Mouse (Mus musculus) cerebellum, postnatal 4 days (tissue): ENCODE data around the gene 4933415A04Rik.
A peak's percentile ranks its signal among the peaks of the same experiment; 100 is the strongest.

Experiments
- DNase-seq, 2 experiments: peaks; one replicate each; pipeline ENCODE4 v3.0.0; 2022; ENCODE audit warnings: low spot score in 2 of 2, mixed read lengths in 1 of 2

Gene 4933415A04Rik

DNA sequence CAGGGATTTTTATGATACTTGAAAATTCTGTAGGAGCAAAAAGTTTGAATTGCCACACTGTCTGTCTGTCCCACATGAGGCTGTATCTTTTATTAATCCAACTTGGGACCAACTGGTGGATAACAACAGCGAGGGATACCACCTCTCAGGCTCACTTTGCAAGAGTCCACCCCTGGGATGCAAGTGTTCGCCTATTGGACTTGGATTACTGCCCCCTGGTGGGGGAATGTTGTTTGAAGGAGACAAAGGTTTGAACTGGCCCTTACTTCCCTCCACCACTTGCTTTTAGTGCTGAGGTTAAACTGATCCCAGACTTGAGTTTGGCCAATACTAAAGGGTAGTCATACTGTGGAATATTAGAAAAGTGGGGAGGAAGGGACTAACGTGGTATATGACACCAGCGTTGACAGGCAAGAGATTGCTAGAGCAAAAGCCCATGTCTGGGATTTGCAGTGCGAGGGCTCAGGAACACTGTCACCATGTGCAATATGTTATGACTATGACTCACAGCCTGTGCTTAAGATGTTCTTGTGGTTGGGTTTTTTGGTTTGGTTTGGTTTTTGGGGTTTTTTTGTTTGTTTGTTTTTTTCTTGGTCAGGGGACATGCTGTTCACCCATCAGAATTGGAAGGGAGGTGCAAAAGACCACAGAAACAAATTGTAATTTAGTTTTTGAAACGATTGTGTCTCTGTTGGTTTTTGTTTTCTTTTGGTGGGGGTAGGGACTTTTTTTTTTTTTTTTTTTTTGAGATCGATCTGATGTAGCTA is at the start of gene 4933415A04Rik:
4933415A04Rik (plus strand) TSS at position 717 of the 767 bp plus-strand sequence.
- peak; percentile 65 to 80 for DNase-seq

DNA sequence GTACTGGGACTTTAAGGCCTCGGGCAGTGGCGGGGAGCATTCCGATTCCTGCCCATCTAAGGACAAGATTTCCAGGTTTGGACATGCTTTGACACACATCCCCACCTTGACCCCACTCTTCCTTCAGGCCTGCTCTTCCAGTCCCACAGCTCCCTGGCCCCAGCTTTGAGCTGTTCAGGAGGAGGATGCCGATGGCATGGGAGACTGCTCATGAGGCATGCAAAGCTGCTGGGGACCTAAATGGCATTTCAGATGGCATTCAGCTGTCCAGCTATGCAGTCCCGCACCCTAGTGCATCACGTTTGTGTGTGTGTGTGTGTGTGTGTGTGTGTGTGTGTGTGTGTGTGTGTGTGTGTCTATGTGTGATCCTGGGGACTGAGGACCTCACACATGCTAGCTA is 49.8 kb upstream of the 4933415A04Rik start:
- no peak for DNase-seq

DNA sequence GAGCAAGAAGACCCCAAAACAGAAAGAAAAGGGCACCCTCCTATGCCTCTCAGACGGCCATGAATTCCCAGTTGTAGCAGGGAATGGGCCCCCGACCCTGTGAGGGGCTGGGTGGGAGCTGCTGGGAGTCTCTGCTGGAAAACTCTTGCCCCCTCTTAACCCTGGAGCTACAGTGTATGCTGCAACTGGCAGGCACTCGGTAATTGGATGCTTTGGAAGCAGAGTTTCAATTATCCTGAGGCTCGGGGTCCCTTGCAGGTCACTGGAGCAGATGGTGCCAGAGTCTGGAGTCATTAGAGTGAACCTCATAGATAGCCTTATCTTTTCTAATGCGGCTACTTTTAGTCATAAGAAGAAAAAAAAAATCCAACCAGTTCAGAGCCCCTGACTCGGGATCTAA is 47.0 kb upstream of the 4933415A04Rik start:
- DNase-seq: no peak

DNA sequence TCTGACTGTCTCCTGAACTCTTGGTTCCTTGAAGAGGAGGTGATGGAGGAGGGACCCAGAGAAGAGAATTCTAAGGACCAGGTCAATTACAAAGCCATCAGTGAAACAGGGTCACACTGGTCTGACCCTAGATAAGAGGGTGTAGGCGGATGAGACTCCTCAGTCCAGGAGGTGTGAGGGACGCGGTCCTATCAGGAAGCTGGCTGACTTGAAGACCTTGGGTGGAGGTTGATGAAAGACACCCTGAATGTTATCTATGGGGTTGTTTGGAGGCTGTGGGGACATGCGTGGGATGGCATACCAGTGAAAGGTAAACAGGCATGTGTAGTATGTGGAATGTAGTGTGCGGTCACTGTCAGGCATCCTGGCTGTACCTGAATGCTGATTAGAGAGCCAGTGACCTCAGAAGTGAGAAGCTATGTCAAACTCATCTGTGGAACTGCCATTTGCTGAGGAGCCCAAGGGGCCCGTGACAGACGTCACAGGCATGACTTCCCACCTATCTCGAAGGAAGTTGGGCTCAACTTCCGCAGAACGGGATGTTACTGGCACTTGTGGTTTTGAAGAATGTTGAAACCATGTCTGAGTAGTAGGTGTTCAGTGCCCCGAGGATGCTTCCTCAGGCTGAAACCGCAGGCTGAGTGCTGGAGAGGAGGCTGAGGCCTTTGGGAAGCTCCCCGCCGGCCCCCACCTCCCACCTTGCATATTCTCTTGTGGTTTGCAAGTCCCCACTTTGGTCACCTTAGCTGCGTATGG is 43.0 kb upstream of the 4933415A04Rik start:
- no peak for DNase-seq

DNA sequence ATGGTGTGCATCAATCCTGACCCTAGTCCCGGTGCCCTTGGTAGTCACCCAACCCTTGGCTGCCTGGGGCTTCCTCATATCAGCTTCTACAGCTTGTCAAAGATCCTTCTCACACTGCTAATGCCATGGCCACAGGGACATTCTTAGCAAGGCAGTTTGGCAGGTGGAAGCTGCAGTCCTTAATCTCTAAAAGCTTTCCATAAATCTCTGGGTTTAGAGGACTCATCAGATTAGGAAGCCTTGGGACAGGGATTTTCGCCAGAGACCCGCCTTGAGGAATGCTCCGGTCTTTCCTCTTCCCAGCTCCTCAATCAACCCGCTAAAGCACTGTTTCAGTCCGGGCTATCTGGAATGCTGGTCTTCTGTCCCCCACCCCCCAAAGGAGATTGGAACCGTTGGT is 42.0 kb upstream of the 4933415A04Rik start:
- no peak for DNase-seq

DNA sequence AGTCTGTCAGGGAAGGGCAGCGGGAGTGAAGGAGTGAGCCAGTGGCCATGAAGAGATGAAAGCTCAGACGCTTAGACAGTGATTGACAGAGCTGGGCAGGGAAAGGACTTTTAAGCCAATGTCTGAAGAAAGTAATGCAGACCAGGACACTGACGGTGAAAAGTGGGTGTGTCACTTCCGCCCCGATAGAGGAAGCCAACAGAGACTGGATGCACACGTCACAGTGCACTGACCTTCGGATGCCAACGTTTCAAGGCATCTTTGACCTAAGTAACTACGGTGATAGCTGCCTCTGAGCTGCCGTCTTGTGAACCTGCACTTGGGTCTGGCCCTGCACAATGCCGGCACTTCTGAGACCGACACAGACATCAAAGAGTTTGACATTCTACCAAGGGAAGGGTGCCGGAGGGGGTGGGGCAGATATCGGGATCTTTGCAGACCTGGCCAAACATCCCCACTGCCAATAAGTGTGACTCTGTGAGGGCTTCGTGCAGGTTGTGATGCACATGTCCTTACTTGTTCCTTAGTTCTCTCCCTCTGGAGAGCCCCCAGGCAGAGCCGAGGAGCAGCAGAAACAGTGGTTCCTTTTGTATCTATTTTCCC is 40.9 kb upstream of the 4933415A04Rik start:
- no peak for DNase-seq

DNA sequence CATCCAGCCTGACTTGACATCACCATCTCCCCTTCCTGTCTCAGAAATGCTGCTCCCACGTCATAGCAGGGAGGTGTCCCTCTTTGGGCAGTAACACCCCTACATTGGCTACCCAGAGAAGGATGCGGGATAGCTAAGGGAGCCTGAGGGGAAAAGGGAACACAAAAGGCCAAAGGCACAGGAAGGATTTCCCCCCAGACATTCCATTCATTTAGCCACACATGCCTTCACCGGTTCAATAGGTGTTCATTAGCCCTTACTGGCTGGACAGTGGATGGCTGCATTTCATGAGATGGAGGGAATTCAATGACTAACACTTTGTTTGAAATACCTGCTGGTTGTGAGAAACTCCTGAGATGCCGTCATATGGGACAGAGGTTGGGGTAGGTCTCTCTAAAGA is 40.2 kb upstream of the 4933415A04Rik start:
- DNase-seq: no peak

DNA sequence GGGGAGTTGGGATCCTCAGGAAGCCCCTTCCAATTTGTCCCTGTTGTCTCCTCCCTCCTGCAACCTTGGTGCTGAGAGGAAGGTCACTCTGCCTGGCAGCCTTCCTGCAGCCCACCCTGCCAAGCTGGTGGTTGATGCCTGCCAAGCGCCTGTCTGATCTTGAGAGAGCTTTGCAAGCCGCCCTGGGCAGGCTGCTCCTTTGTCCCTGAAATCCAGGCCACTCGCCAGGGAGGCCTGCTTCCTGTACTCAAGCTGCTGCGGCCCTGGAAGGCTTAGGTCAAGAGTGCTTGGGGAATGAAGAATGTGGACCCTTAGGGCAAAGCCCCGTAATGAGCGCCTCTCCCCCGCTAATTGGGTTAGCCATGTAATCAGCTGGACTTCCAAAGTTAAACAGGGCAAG is 38.7 kb upstream of the 4933415A04Rik start:
- DNase-seq: peak; percentile 57 to 84

DNA sequence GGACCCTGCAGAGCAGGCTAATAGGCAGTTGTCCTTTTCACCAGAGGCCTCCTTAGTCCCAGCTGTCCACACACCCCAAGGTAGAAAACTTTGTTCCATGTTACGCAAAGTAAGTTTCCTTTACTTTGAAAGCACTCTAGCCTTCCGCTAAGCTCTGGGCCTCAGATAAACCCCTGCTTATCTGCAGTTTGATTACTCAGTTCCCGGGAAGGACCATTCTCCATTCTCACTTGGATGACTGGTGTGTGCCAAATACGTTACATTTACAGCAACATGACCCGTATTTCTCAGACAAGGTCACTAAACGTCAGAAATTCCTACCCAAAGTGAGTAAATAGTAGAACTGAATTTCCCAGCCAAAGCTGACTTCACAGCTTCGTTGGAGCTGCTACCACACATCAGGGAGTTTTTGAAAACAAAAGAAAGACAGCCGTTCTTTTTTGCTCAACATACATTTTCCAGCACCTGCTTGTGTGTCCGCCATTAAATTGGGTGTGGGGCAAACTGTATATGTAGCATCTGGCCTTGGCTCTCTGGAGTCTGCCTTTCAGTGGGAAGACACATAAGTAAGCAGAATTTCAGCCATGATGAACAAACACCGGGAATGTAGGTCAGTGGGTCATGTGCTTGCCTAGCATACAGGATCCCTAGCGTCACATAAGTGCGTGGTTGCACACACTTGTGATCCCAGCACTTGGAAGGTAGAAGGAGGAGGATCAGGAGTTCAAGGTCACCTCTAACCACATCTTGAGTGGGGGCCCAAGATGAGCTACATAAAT is 38.0 kb upstream of the 4933415A04Rik start:
- no peak for DNase-seq

DNA sequence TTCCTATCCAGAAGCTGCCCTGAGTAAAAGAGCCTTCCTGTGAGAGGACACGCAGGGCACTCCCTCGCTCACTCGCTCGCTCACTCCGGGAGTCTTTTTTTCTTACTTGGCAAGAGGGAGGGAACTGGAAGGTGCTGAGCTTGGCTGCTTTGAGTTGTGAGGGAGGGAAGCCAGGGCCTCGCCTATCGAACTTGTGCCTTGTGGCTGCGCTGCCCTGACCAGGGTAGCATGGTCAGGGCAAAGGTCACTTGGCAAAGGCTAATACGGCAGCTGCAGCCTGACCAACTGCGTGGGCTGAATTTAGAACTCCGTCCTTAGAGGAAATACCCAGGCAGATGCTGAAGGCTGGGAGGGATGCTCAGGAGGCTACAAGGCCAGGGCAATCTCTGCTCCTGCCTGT is 37.1 kb upstream of the 4933415A04Rik start:
- no peak for DNase-seq

DNA sequence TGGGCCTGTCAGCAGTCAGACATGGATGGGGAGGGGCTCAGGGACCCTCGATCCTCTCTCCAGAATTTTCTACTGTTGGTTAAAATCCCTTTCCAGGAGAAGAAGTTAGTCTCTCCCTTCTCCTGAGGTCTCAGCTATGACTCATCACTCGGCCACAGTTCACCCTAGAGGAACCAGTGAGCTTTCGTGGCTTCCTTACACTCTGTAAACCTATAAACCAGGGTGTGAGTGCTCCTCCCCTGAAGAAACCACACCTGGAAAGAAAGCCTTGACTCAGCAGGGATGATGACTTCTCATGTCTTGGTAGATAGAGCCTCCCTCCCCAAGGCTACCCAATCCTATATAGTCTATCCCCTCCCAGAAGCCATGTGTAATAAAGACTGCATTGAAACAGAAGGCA is 35.1 kb upstream of the 4933415A04Rik start:
- DNase-seq: no peak

DNA sequence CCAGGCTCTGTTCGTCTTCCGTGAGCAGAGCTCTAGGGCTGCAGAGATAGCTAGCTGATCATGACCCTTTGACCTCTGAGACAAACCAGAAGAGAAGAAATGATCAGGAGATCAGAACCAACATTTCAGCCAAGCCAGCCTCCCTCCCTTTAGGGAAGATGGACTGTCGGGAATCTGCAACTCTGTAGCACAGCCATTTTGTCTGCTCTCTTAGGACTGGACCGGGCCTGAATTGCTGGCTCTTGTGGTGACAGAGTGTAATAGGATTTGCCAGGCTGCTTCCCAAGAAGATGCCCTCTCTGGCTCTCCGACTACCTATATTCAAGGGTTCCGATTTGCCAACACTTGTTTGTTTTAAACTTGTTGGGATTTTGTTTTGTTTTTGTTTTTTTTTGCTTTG is 34.2 kb upstream of the 4933415A04Rik start:
- no peak for DNase-seq

DNA sequence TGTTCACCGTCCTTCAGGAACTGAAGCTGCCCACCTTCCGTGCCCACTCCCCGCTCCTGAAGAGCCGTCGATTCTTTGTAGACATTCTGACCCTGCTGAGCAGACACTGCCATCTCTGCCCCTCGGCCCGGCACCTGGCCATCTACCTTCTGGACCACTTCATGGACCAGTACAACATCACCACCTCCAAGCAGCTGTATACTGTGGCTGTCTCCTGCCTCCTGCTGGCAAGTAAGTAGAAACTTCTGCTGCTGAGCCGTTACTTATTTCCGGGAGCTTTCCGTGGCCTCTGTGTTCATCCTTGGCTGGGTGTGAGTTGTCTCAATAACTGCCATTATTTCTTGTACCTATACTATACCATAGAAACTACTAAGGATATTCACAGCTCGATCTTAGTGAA is 30.3 kb upstream of the 4933415A04Rik start:
- DNase-seq: no peak

DNA sequence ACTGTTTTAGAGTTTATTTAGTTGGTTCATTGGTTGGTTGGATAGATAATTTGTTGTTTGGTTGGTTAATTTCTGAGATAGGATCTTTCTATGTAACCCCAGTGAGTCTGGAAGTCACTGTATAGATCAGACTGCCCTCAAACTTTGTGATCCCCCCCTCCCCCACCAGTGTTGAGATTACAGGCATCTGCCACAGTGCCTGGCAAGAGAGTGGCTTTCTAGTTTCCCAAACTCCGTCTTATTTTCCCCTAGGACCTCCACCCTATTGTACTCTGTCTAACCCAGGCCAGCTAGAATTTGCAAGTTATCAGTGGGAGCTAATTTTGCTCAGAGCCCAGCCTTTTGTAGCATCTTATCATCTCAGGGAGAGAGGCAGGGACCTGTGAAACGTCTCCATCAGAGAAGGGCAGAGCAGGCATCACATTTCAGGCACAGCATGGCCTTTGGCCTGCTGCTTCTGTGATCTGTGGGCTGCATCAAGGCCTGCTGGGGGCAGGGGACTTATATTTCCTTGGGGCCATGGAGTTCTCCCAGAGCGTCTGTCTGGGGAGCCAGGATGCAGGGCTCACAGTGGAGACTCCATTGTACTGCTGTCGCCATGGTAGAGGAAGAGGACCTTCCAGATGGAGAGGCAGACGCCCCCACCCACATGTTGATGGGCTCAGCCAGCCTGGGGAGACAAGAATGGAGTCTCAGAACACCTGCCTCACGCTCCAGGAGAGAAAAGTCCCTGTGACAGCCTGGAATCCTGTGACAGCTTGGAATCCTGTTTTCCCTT is 27.1 kb upstream of the 4933415A04Rik start:
- no peak for DNase-seq

DNA sequence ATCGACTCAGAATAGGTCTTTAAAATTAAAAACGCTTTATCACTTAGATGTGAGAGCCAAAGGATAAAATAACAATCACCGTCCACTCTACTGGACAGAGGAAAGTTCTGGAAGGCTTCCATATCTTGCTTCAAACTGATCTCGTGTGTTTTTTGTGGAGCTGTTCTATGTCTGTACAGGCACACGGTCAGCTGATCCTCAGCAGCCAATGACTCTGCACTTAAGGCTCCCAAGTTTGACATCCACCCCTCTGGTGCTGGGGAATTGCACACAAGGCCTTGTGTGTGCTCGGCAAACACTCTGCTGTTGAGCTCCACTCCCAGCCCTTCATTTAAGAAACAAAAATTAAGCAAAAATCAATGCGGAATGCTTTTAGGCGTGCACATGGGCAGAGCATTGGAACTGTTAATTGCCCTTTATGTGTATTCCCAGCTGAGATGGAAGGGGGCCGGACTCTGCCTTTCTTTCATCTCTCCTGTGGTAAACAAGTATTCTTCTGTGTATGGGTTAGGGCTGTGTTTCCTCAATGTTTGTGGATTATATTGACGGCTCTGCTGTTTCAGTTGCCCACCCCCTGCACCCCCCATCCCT is 23.1 kb upstream of the 4933415A04Rik start:
- DNase-seq: no peak

DNA sequence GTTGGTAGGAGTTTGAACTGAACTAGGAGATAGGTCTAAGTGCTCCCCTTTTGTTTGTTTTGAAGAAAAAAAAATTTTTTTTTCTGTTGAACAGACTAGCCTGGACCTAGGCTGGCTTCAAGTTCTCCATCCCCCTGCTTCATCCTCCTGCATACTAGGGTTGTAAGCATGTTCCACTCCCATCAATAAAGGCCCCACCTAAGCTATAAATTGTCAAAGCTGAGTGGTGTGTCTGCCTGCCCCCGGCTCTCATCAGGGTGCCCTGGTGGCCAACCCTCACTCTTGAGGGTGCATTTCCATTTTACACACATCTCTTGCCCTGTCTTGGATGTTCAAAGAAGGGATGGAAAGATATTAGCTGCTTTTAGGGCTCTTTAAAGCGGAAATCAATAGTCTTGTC is 21.4 kb upstream of the 4933415A04Rik start:
- no peak for DNase-seq

DNA sequence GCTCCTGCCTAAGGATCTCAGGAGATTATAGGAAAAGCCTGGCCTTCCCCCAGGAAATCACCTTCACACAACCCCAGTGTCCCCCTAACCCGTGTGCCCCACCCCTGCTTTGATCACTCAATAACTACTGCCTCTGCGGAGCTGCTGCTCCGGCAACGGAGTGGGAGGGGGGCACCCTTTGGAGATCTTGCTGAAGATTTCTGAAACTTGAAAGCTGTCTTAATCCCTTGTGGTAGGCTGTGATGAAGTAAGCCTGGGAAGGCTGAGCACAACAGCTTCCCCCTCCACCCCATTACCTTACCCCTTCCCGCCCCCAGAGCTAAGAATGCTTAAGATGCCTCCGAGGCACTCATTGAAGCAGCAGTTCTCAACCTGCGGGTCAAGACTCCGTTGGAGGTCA is 21.0 kb upstream of the 4933415A04Rik start:
- DNase-seq: no peak

DNA sequence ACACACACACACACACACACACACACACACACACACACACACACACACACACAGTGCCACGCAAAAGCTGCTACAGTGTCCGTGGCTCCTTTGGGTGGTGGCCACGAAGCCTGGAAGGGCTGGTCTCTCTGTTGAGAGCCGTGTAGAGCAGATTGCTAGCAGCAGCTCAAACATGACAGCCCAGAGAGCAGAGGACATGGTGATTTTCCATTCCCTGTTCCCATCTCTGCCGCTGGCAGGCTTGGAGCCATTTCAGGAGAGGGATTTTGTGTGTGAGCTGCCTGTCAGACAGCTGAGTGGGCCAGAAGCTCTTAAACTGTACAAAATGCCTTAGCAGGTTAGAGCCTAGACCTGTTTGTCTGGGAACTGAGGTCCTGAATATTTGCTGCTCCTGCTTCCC is 20.1 kb upstream of the 4933415A04Rik start:
- peak in 1 of 2 experiments; percentile 13 for DNase-seq

DNA sequence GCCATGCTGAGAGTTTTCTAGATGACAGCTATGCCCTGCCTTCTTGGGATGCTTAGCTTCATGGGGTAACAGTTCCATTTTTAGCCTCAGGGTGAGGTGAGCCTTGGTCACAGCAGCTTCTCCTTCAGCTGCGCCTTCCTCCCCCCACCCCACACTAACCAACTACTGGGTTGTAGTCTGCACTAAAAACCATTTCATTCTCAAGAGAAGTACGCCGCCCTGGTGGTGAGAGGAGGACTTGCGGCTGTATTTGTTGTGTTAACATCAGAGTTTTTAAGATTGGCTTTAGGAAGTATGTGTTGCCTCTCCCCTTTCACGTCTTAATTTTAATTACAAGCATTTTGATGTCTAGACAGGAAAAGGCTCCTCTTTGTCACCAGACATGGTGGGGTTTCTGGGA is 18.6 kb upstream of the 4933415A04Rik start:
- peak in 1 of 2 experiments; percentile 34 for DNase-seq

DNA sequence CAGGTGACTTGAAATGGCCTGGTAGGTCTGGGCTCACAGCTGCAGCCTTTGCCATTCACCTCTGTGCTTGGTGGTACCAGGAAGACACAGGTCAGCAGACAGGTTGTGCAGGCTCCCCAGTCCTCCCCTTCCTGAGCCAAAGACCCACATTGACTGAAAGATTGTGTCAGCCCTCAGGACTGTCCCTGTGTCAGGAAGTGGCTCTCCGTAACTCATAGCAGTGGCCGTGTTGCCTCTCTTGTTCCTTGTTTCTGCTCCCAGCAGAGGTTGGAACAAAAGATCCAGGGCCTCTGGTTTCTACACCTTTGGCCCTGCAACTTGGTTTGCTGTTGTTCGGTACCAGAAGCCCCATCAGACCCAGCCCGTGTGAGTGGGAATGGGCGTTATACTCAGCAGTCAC is 17.7 kb upstream of the 4933415A04Rik start:
- DNase-seq: no peak

DNA sequence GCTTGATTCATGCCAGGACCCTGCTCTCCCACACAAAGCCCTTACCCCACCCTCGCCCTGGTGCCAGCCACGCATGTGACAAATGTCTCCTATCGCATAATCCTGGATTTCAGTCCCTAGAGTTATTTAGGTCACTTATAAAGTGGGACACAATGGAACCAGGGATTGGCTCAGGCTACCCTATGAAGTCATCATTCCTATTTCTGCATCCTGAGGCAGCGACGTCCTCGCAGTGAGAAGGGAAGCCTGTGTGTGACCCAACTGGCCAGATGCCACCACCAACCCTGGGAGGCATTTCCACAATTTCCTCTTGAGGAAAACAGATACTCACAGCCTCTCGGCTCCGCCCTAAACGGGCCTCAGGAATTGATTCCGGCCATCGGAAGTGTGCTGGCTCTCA is 17.2 kb upstream of the 4933415A04Rik start:
- DNase-seq: peak in 1 of 2 experiments; percentile 43
